Mouse (Mus musculus): Measurements from ENCODE around the gene Esam. TPM values are rescaled to one million over a fixed set of nuclear protein-coding genes. Genes with fewer than 3 reads are reported as not detected.

Esam gene
- polyA plus RNA-seq, 3 experiments from 2014 or later, result 0.69 TPM; not detected in 2

- ATAC-seq, result no peak
Measured at GRCm38 (mm10) chr9:37530888-37531705, 3.2 kb downstream of the Esam start.

- no peak for ATAC-seq
Measured at GRCm38 (mm10) chr9:37536851-37537250, 9.0 kb downstream of the Esam start.

- ATAC-seq, result no peak
Measured at GRCm38 (mm10) chr9:37537658-37538250, 9.9 kb downstream of the Esam start.

- ATAC-seq, result no peak
Measured at GRCm38 (mm10) chr9:37539170-37540025, 11.5 kb downstream of the Esam start, which contains the start of gene Vsig2. Gene Vsig2 (plus strand): TSS chr9:37539255.

- no peak for ATAC-seq
Measured at GRCm38 (mm10) chr9:37540226-37540625, 12.3 kb downstream of the Esam start.

GRCm38 (mm10) chr9:37540701-37541575 lies 13.1 kb downstream of the Esam start:
- no peak for ATAC-seq

GRCm38 (mm10) chr9:37541851-37542642 lies 14.2 kb downstream of the Esam start:
- ATAC-seq, result no peak

GRCm38 (mm10) chr9:37543869-37544440 lies 16.1 kb downstream of the Esam start:
- no peak for ATAC-seq

GRCm38 (mm10) chr9:37544447-37545165 lies 16.7 kb downstream of the Esam start:
- ATAC-seq, result peak; percentile 54

- no peak for ATAC-seq
Measured at GRCm38 (mm10) chr9:37545166-37545610, 17.3 kb downstream of the Esam start.

GRCm38 (mm10) chr9:37545847-37546452 lies 18.1 kb downstream of the Esam start:
- ATAC-seq, result no peak

- no peak for ATAC-seq
Measured at GRCm38 (mm10) chr9:37546889-37547288, 19.0 kb downstream of the Esam start.

GRCm38 (mm10) chr9:37550435-37550834 lies 22.6 kb downstream of the Esam start:
- ATAC-seq, result no peak

- peak; percentile 25 for ATAC-seq
Measured at GRCm38 (mm10) chr9:37551751-37552531, 24.1 kb downstream of the Esam start.

GRCm38 (mm10) chr9:37552536-37553293 lies 24.8 kb downstream of the Esam start, which contains the start of gene Nrgn:
Gene Nrgn (minus strand): TSS chr9:37552904.
- peak; percentile 56 for ATAC-seq

GRCm38 (mm10) chr9:37554279-37554678 lies 26.4 kb downstream of the Esam start:
- peak; percentile 32 for ATAC-seq

- no peak for ATAC-seq
Measured at GRCm38 (mm10) chr9:37554838-37555748, 27.2 kb downstream of the Esam start, which contains the start of gene Siae. Gene Siae (plus strand): TSS chr9:37555698.
